Mouse (Mus musculus) stomach, postnatal 0 days (tissue): Measurements from ENCODE around the gene Prss42. TPM values are rescaled to one million over a fixed set of nuclear protein-coding genes. Genes with fewer than 3 reads are reported as not detected.

ENCODE experiments used
- ATAC-seq: fragments of 200-750 bp; cut with Nextera tagmentation; 2 replicates; pipeline ENCODE4 v1.8.0; 2017; ENCODE audit not compliant: low FRiP score, low TSS enrichment
- DNase-seq: peaks from one replicate; pipeline ENCODE4 v3.0.0-alpha.2; 2016; ENCODE audit warnings: low spot score
- H3K27ac ChIP-seq: fragments of 300-500 bp; sonication (generic); replicated peaks from 2 replicates; pipeline ENCODE4 v1.5.1; 2014; ENCODE audit warnings: mild to moderate bottlenecking, control low read depth
- H3K27me3 ChIP-seq: fragments of 300-500 bp; sonication (generic); 2 replicates; pipeline ENCODE4 v1.6.1; 2014; ENCODE audit warnings: low read length; ENCODE audit not compliant: control insufficient read depth, insufficient read depth
- H3K36me3 ChIP-seq: fragments of 300-500 bp; sonication (generic); 2 replicates; pipeline ENCODE4 v1.6.1; 2014; ENCODE audit warnings: low read length, mixed read lengths; ENCODE audit not compliant: control insufficient read depth, insufficient read depth
- H3K4me1 ChIP-seq: fragments of 300-500 bp; sonication (generic); replicated peaks from 2 replicates; pipeline ENCODE4 v1.6.1; 2014; ENCODE audit warnings: antibody characterized with exemption; ENCODE audit not compliant: control insufficient read depth, insufficient read depth
- H3K4me2 ChIP-seq: fragments of 300-500 bp; sonication (generic); replicated peaks from 2 replicates; pipeline ENCODE4 v1.6.1; 2014; ENCODE audit warnings: low read depth, mild to moderate bottlenecking, control low read depth, moderate library complexity
- H3K4me3 ChIP-seq: fragments of 300-500 bp; sonication (generic); 2 replicates; pipeline ENCODE4 v1.5.1; 2014; ENCODE audit warnings: low read depth, low read length, control low read depth
- H3K9ac ChIP-seq: fragments of 300-500 bp; sonication (generic); 2 replicates; pipeline ENCODE4 v1.6.1; 2014; ENCODE audit warnings: mild to moderate bottlenecking, low read length, control low read depth, mixed read lengths
- H3K9me3 ChIP-seq: fragments of 300-500 bp; sonication (generic); 2 replicates; pipeline ENCODE4 v1.6.1; 2016; ENCODE audit warnings: low read length; ENCODE audit not compliant: control insufficient read depth
- CTCF ChIP-seq: IDR thresholded peaks from 2 replicates; pipeline ENCODE4 v1.5.1; 2016; ENCODE audit warnings: antibody characterized with exemption, low read depth, mild to moderate bottlenecking, moderate library complexity
- EP300 ChIP-seq: optimal IDR thresholded peaks from 2 replicates; pipeline ENCODE3; 2016; ENCODE audit warnings: antibody characterized with exemption
- WGBS: fragments of 180-500 bp; shearing (Covaris S2); extraction: QIAGEN DNeasy Blood & Tissue Kit; methylation state at CpG from one replicate; pipeline ENCODE4 v1.1.7; 2014; 5-methylcytosine and 5-hydroxymethylcytosine counted together
- polyA plus RNA-seq: library from polyadenylated mRNA; unstranded; fragments of >200 nt; fragmentation: Nextera tagmentation; extraction: Ambion mirVana; gene quantifications from 2 replicates; pipeline ENCODE4 v1.2.1, GENCODE M21; 2015

Gene Prss42
- polyA plus RNA-seq, 1 experiment from 2014 or later: not detected

DNA sequence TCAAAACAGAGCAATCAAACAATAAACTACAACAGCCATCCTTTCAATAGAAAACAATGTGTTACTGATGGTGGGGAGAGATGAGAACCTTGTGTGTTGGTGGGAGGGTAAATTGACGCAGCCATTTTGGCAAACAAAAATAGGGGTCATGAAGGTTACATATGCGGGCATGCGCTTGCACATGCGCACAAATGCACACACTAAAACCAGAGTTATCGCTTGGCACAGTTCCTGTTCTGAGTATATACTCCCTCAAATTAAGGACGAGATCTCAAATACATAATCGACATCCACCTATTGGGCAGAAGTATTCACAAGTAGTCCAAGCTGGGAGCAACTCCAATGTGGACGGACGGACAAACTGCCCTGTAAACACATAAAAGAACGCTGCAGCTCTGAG is 25.6 kb upstream of the Prss42 start:
- no peaks in the 10 kb centered on the region for H3K36me3 ChIP-seq
- H3K4me1 ChIP-seq: no peaks in the 10 kb centered on the region
- WGBS: 89% methylated on average over 10 of the region's 10 CpGs
- no peak for DNase-seq
- no peaks in the 10 kb centered on the region for H3K9me3 ChIP-seq
- H3K4me3 ChIP-seq: no peak overlapping the region
- no peak for ATAC-seq
- TF ChIP-seq EP300 (no peak), CTCF (no peak)
- H3K4me2 ChIP-seq: no peak overlapping the region
- no peak overlapping the region for H3K9ac ChIP-seq
- H3K27ac ChIP-seq: no peak overlapping the region
- H3K27me3 ChIP-seq: no peaks in the 10 kb centered on the region

- 63% methylated on average over 15 of the region's 15 CpGs for WGBS
- H3K9ac ChIP-seq: no peak overlapping the region
- no peaks in the 10 kb centered on the region for H3K9me3 ChIP-seq
- H3K36me3 ChIP-seq: no peaks in the 10 kb centered on the region
- peak overlapping the region; percentile 56; the same call in 1 of the 2 replicates for H3K27ac ChIP-seq
- H3K4me2 ChIP-seq: no peak overlapping the region
- no peak for TF ChIP-seq EP300
- TF ChIP-seq CTCF: no peak
- peak; percentile 10; the same call in 1 of the 2 replicates for ATAC-seq
- no peaks in the 10 kb centered on the region for H3K27me3 ChIP-seq
- H3K4me1 ChIP-seq: no peaks in the 10 kb centered on the region
- H3K4me3 ChIP-seq: no peak overlapping the region
- no peak for DNase-seq
Observed at GRCm38 (mm10) chr9:110774403-110775268, 23.3 kb upstream of the Prss42 start.

DNA sequence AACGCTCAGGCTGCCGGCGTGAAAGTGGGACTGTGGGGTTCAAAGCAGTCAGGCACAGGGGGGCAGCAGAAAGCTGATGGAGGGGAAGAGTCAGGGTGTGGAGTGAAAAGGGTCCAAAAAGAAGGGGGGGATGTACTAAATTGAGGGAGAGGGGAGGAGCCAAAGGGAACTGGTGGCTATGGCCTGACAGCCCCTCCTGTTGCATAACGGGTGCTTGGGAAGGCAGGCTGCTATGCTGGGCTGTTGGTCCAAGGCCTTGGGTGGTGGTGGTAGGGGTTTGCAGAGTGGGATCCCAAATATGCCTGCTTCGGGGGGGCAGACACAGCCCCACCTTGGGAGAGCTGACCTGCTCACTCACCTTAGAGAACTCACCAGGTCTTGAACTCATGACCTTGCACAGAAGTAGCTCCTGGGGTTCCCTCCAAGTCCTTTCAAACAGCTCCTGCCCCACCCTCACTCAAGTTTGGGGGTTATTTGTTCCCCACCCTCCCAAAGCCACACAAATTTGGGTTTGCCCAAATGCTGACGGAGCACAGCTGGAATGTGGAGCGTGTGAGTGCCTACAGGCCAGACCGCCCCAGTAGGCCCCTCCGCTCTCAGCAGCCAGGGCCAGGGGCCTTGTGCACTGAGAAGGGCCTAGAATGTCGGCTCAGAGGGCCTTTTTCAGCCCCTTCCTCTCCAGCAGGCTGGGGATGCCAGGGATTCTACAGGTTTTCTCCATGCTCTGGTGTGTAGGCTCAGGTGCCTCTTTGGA is 22.5 kb upstream of the Prss42 start:
- WGBS: 61% methylated on average over 10 of the region's 10 CpGs

DNA sequence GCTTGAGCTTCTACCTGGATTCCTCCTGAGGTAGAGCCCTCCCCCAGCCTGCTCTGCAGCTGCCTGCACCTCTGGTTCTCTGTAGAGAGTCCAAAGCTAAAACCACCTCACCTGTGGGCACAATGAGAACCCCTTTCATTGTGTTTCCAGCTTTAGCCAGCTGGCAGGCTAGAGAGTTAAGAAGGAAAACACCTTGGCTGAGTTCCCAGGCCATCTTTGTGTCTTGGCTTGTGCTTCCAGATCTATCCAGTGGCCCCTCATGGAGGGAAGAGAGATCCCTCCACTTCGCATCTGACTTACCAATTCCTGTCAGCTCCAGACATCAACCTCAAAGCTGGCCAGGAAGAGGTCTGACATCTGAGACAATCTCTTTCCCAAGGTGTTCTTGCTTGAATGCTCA is 19.9 kb upstream of the Prss42 start:
- Histone ChIP-seq H3K4me1 (no peaks in the 10 kb centered on the region; the same call in 1 of the 2 replicates), H3K9me3 (no peaks in the 10 kb centered on the region), H3K36me3 (no peaks in the 10 kb centered on the region), H3K9ac (no peak overlapping the region), H3K27me3 (no peaks in the 10 kb centered on the region; the same call in 1 of the 2 replicates), H3K27ac (no peak overlapping the region), H3K4me3 (no peak overlapping the region), H3K4me2 (no peak overlapping the region)
- no peak for TF ChIP-seq CTCF
- no peak for TF ChIP-seq EP300
- no peak for ATAC-seq
- no peak for DNase-seq
- WGBS: 74% methylated on average over 1 of the region's 1 CpGs

More for the DNA sequence above, 22.5 kb upstream of the Prss42 start:
- H3K36me3 ChIP-seq: no peaks in the 10 kb centered on the region
- no peaks in the 10 kb centered on the region for H3K4me1 ChIP-seq
- no peaks in the 10 kb centered on the region; the same call in 1 of the 2 replicates for H3K27me3 ChIP-seq
- H3K4me3 ChIP-seq: no peak overlapping the region
- 0 out of 2 replicates have a peak overlapping the region, but pooled peaks have one; percentile 24 for H3K27ac ChIP-seq
- H3K9ac ChIP-seq: no peak overlapping the region
- ATAC-seq (peak; percentile 39; the same call in 1 of the 2 replicates), DNase-seq (no peak)
- no peak for TF ChIP-seq EP300
- no peaks in the 10 kb centered on the region for H3K9me3 ChIP-seq
- no peak overlapping the region for H3K4me2 ChIP-seq

DNA sequence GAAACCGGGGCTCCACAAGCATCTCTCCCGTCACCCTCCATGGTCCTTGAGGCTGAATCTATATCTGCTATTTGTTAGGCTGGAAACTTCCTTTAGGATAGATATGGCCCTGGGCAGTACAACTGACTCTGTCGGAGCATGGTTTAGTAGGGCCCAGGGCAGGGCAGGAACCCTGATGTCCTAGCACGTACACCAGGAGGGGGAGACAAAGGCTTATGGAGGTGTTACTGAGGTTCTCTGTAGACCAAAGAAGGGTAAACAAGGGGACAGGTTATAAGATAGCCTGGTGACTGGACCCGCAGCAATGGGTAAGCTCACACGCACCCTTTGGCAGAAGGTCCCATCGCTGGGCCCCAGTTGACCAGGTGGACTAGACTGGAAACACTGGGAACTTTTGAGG is 19.4 kb upstream of the Prss42 start:
- no peaks in the 10 kb centered on the region; the same call in 1 of the 2 replicates for H3K4me1 ChIP-seq
- H3K9ac ChIP-seq: no peak overlapping the region
- H3K9me3 ChIP-seq: no peaks in the 10 kb centered on the region
- WGBS: 74% methylated on average over 7 of the region's 7 CpGs
- ATAC-seq (no peak), DNase-seq (no peak)
- no peak overlapping the region for H3K4me2 ChIP-seq
- H3K27ac ChIP-seq: no peak overlapping the region
- TF ChIP-seq EP300: no peak
- peak; percentile 45 for TF ChIP-seq CTCF
- H3K27me3 ChIP-seq: no peaks in the 10 kb centered on the region; the same call in 1 of the 2 replicates
- H3K4me3 ChIP-seq: no peak overlapping the region
- H3K36me3 ChIP-seq: no peaks in the 10 kb centered on the region
